In the genomic region with DNA sequence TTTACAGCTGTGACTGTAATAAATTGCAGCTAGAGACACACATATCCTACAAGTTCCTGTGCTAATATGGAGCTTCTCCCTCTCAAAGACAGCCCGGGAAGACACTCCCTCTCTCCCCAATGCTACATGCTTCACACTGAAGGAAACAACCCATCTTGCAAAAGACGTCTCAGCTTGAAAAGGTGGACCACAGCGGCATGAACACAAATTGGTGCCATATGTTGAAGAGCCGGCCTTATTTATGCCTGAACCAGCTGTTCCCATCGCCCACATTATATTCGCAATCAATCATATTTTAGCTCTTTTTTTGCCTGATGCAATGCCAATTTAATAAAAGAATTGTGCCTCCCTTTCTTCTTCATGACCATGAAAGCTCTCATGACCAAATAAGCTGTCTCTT, we compare ENCODE assay signal across 21 mouse cellular contexts.
A peak's percentile ranks its signal among the peaks of the same experiment; 100 is the strongest.
DNase-seq lines count a peak whose midpoint lies in the region; ATAC-seq and TF ChIP-seq lines count a peak whose summit lies in the region.
"Had no signal": no experiment of that assay in that cellular context is flagged by ENCODE, and none has a peak within 500 bp of the region (broad histone marks: within the 10 kb centered on the region; RNA-seq: fewer than 3 reads in every experiment).

No protein-coding gene starts in this region.

- H3K27me3 ChIP-seq in kidney, postnatal 0 days (ENCODE audit: insufficient read depth, low read length): no peaks in the 10 kb centered on the region
- H3K27me3 ChIP-seq in liver, embryonic 11.5 days (replicated peaks; ENCODE audit: control insufficient read depth, insufficient read depth, low read length): no peaks in the 10 kb centered on the region
- H3K27me3 ChIP-seq: forebrain, embryonic 15.5 days had no signal

- no peak for TF ChIP-seq CTCF in kidney, postnatal 0 days (IDR thresholded peaks at IDR 0.05; ENCODE audit: low read depth)

- WGBS in kidney, postnatal 0 days: 77% methylated on average over 6 of the region's 6 CpGs
- WGBS in liver, embryonic 11.5 days: 78% methylated on average over 6 of the region's 6 CpGs

- no peak overlapping the region for H3K9ac ChIP-seq in kidney, postnatal 0 days (ENCODE audit: low read depth, low read length)
- H3K9ac ChIP-seq in liver, embryonic 11.5 days (ENCODE audit: low read depth, low read length): no peak overlapping the region
- H3K9ac ChIP-seq: forebrain, embryonic 15.5 days had no signal

- no peaks in the 10 kb centered on the region for H3K4me1 ChIP-seq in kidney, postnatal 0 days (replicated peaks; ENCODE audit: insufficient read depth, low read length)
- H3K4me1 ChIP-seq in liver, embryonic 11.5 days (replicated peaks; ENCODE audit: control insufficient read depth, insufficient read depth, low read length): no peaks in the 10 kb centered on the region
- H3K4me1 ChIP-seq: forebrain, embryonic 15.5 days had no signal

- intact Hi-C loops in left cerebral cortex, postnatal 36 days (cut with DNase I): no loop called here

- no peak overlapping the region for H3K4me2 ChIP-seq in kidney, postnatal 0 days (ENCODE audit: low read length)
- H3K4me2 ChIP-seq in liver, embryonic 11.5 days: no peak overlapping the region
- H3K4me2 ChIP-seq: forebrain, embryonic 15.5 days; heart, embryonic 11.5 days had no signal

- no peaks in the 10 kb centered on the region for H3K9me3 ChIP-seq in kidney, postnatal 0 days (replicated peaks; ENCODE audit: low read length)
- H3K9me3 ChIP-seq in liver, embryonic 11.5 days (ENCODE audit: control insufficient read depth, low read length): no peaks in the 10 kb centered on the region
- H3K9me3 ChIP-seq: forebrain, embryonic 15.5 days; hindbrain, embryonic 10.5 days had no signal

- no peak for ATAC-seq in kidney, postnatal 0 days (replicated peaks; ENCODE audit: low FRiP score, low read depth)
- ATAC-seq in liver, embryonic 11.5 days (replicated peaks; ENCODE audit: low FRiP score): no peak
- ATAC-seq: forebrain, embryonic 15.5 days; hindbrain, embryonic 16.5 days; inflammation-experienced regulatory T-cells, adult 6 months; Patski had no signal

- no peaks in the 10 kb centered on the region for H3K36me3 ChIP-seq in kidney, postnatal 0 days (ENCODE audit: insufficient read depth, low read length)
- H3K36me3 ChIP-seq in liver, embryonic 11.5 days (ENCODE audit: control insufficient read depth, insufficient read depth, low read length): no peaks in the 10 kb centered on the region
- H3K36me3 ChIP-seq: forebrain, embryonic 15.5 days; hindbrain, embryonic 10.5 days had no signal

- H3K27ac ChIP-seq in kidney, postnatal 0 days: no peak overlapping the region
- no peak overlapping the region for H3K27ac ChIP-seq in liver, embryonic 11.5 days (ENCODE audit: low read depth, low read length)
- H3K27ac ChIP-seq: forebrain, embryonic 15.5 days; heart, adult 2 months; hindbrain, embryonic 10.5 days had no signal

- no peak overlapping the region for H3K4me3 ChIP-seq in kidney, postnatal 0 days (replicated peaks; ENCODE audit: low read depth, low read length)
- H3K4me3 ChIP-seq in liver, embryonic 11.5 days (ENCODE audit: low read depth, low read length): no peak overlapping the region
- H3K4me3 ChIP-seq: forebrain, embryonic 15.5 days; heart, adult 2 months; hindbrain, embryonic 10.5 days had no signal

- peak; percentile 10 for DNase-seq in embryo, embryonic 10 days (ENCODE audit: low spot score)
- no peak for DNase-seq in embryo, embryonic 9.5 days (ENCODE audit: extremely low spot score)
- DNase-seq in kidney, postnatal 0 days (ENCODE audit: low spot score): peak; percentile 40
- no peak for DNase-seq in kidney, adult 11 months
- DNase-seq in NIH3T3 (ENCODE audit: low read depth): peak; percentile 34
- peak; percentile 41 for DNase-seq in forelimb bud, embryonic 11.5 days (ENCODE audit: low read depth, low spot score)
- no peak for DNase-seq in left cerebral cortex, postnatal 36 days (ENCODE audit: low spot score in 2 of 2)
- DNase-seq in liver, embryonic 11.5 days (ENCODE audit: low spot score): no peak
- DNase-seq: adrenal gland, adult 2 months; adrenal gland, postnatal 25 days; cerebellum, adult 18-20 months; cerebellum, adult 9-11 months; cerebellum, postnatal 36 days; gastrocnemius, postnatal 10 days; heart, adult 2 months had no signal

Comparison
In these comparisons a context has a peak if more than half of its experiments do, and no peak if none do; other contexts are left out.
1. DNase-seq: peak in embryo, embryonic 10 days (single experiment), kidney, postnatal 0 days (single experiment), NIH3T3 (single experiment) and forelimb bud, embryonic 11.5 days (single experiment); none in embryo, embryonic 9.5 days (single experiment), kidney, adult 11 months (single experiment), left cerebral cortex, postnatal 36 days (0 of 2) and liver, embryonic 11.5 days (single experiment).